Comparison of ENCODE assay signal across 8 mouse cellular contexts in genomic region chr12:3980991-3981349, GRCm38 (mm10). TPM values are rescaled to one million over a fixed set of nuclear protein-coding genes. Genes with fewer than 3 reads are reported as not detected.
DNase-seq lines count a peak whose midpoint lies in the region; ATAC-seq and TF ChIP-seq lines count a peak whose summit lies in the region.

No protein-coding gene starts in this region.

- 59% methylated on average over 1 of the region's 1 CpGs for WGBS in embryonic facial prominence, embryonic 14.5 days
- 57% methylated on average over 1 of the region's 1 CpGs for WGBS in intestine, embryonic 14.5 days
- 79% methylated on average over 1 of the region's 1 CpGs for WGBS in midbrain, postnatal 0 days

- H3K27ac ChIP-seq in layer of hippocampus, adult 2 months: peak overlapping the region; percentile 57
- H3K27ac ChIP-seq in embryonic facial prominence, embryonic 14.5 days (replicated peaks; ENCODE audit: low read depth, low read length): peak overlapping the region; percentile 73
- H3K27ac ChIP-seq in intestine, embryonic 14.5 days (ENCODE audit: low read depth): peak overlapping the region; percentile 60; the same call in 1 of the 2 replicates
- peak overlapping the region; percentile 74; the same call in 1 of the 2 replicates for H3K27ac ChIP-seq in midbrain, postnatal 0 days (ENCODE audit: low read depth, low read length)

- peak overlapping the region; percentile 56 for H3K9ac ChIP-seq in embryonic facial prominence, embryonic 14.5 days (ENCODE audit: low read depth, low read length)
- H3K9ac ChIP-seq in intestine, embryonic 14.5 days (ENCODE audit: low read length): no peak overlapping the region
- H3K9ac ChIP-seq in midbrain, postnatal 0 days (replicated peaks; ENCODE audit: low read length, poor library complexity, severe bottlenecking): no peak overlapping the region

- H3K4me2 ChIP-seq in embryonic facial prominence, embryonic 14.5 days (ENCODE audit: low read depth, low read length): peak overlapping the region; percentile 75
- H3K4me2 ChIP-seq in intestine, embryonic 14.5 days (ENCODE audit: low read length): peak overlapping the region; percentile 81
- H3K4me2 ChIP-seq in midbrain, postnatal 0 days (ENCODE audit: low read depth, low read length, poor library complexity, severe bottlenecking): peak overlapping the region; percentile 68

- DNase-seq in layer of hippocampus, adult 2 months (ENCODE audit: low spot score in 2 of 2): no peak
- DNase-seq in layer of hippocampus, postnatal 10 days (ENCODE audit: low spot score in 2 of 2): no peak
- DNase-seq in embryonic facial prominence, embryonic 14.5 days (ENCODE audit: low spot score): no peak
- DNase-seq in intestine, embryonic 14.5 days (ENCODE audit: low spot score): no peak
- peak; percentile 6 for DNase-seq in midbrain, postnatal 0 days (ENCODE audit: low spot score)
- DNase-seq in layer of hippocampus, adult 8-10 months (ENCODE audit: low spot score in 2 of 2): no peak
- DNase-seq in kidney, adult 11 months: no peak
- DNase-seq in embryo, embryonic 9.5 days (ENCODE audit: extremely low spot score): no peak

- H3K36me3 ChIP-seq in embryonic facial prominence, embryonic 14.5 days (ENCODE audit: control insufficient read depth, insufficient read depth, low read length): peaks cover 8% of the 10 kb centered on the region; the same call in 1 of the 2 replicates
- 0 out of 2 replicates have a peak, but pooled peaks cover 3% of the 10 kb centered on the region for H3K36me3 ChIP-seq in intestine, embryonic 14.5 days (ENCODE audit: control insufficient read depth, insufficient read depth, low read length)
- peaks cover 27% of the 10 kb centered on the region for H3K36me3 ChIP-seq in midbrain, postnatal 0 days (ENCODE audit: insufficient read depth, low read length)

- no peak for TF ChIP-seq CTCF in layer of hippocampus, adult 2 months (conservative IDR thresholded peaks at IDR 0.05)
- TF ChIP-seq CTCF in midbrain, postnatal 0 days (IDR thresholded peaks at IDR 0.05): no peak

- no peak; the same call in 1 of the 2 replicates for ATAC-seq in embryonic facial prominence, embryonic 14.5 days (ENCODE audit: low read depth)
- no peak for ATAC-seq in intestine, embryonic 14.5 days (replicated peaks; ENCODE audit: low FRiP score, low TSS enrichment, low read depth)
- ATAC-seq in midbrain, postnatal 0 days (ENCODE audit: low FRiP score): peak; percentile 5; the same call in 1 of the 2 replicates

- H3K4me1 ChIP-seq in embryonic facial prominence, embryonic 14.5 days (ENCODE audit: control insufficient read depth, insufficient read depth, low read length): peaks cover 4% of the 10 kb centered on the region
- H3K4me1 ChIP-seq in intestine, embryonic 14.5 days (replicated peaks; ENCODE audit: control insufficient read depth, insufficient read depth, low read length): peaks cover 13% of the 10 kb centered on the region; the same call in 1 of the 2 replicates
- peaks cover 4% of the 10 kb centered on the region; the same call in 1 of the 2 replicates for H3K4me1 ChIP-seq in midbrain, postnatal 0 days (ENCODE audit: insufficient read depth, low read length)

- H3K4me3 ChIP-seq in layer of hippocampus, adult 2 months: peak overlapping the region; percentile 64
- H3K4me3 ChIP-seq in embryonic facial prominence, embryonic 14.5 days (ENCODE audit: low read depth, low read length): peak overlapping the region; percentile 44
- peak overlapping the region; percentile 47; the same call in 1 of the 2 replicates for H3K4me3 ChIP-seq in intestine, embryonic 14.5 days (ENCODE audit: low read depth, low read length)
- peak overlapping the region; percentile 34; the same call in 1 of the 2 replicates for H3K4me3 ChIP-seq in midbrain, postnatal 0 days (ENCODE audit: low read depth, low read length)

- H3K27me3 ChIP-seq in embryonic facial prominence, embryonic 14.5 days (replicated peaks; ENCODE audit: control insufficient read depth, insufficient read depth, low read length): no peaks in the 10 kb centered on the region
- no peaks in the 10 kb centered on the region for H3K27me3 ChIP-seq in intestine, embryonic 14.5 days (replicated peaks; ENCODE audit: control insufficient read depth, insufficient read depth, low read length)
- H3K27me3 ChIP-seq in midbrain, postnatal 0 days (ENCODE audit: insufficient read depth, low read length): no peaks in the 10 kb centered on the region

- H3K9me3 ChIP-seq in embryonic facial prominence, embryonic 14.5 days (ENCODE audit: control insufficient read depth, low read length): no peaks in the 10 kb centered on the region
- H3K9me3 ChIP-seq in intestine, embryonic 14.5 days (ENCODE audit: control insufficient read depth, low read length): no peaks in the 10 kb centered on the region
- H3K9me3 ChIP-seq in midbrain, postnatal 0 days (ENCODE audit: low read length): no peaks in the 10 kb centered on the region

RNA-seq across cellular contexts. Expression of gene Pomc, which starts 26.2 kb away (rescaled TPM):
- total RNA-seq in layer of hippocampus, adult 2 months (2021): 1 to 10 TPM; 1.7 to 3.1 TPM
- total RNA-seq in layer of hippocampus, postnatal 10 days (2021): 1 to 10 TPM; 2.2 to 2.5 TPM
- polyA plus RNA-seq in embryonic facial prominence, embryonic 14.5 days (2014; fragmentation: Nextera tagmentation; extraction: Ambion mirVana): 23.1 and 26.6 TPM in 2 replicates
- 3.2 TPM in 2 replicates for polyA plus RNA-seq in intestine, embryonic 14.5 days (2014; fragmentation: Nextera tagmentation; extraction: Ambion mirVana)
- total RNA-seq in midbrain, postnatal 0 days (2014; rRNA removed): 2.2 and 2.4 TPM in 2 replicates
- polyA plus RNA-seq in midbrain, postnatal 0 days (2015; fragmentation: Nextera tagmentation; extraction: Ambion mirVana): 7.9 and 9.8 TPM in 2 replicates
- total RNA-seq in layer of hippocampus, adult 8-10 months (2022): 1 to 10 TPM; 2.0 to 3.0 (median 2.8) TPM

RNA-seq across cellular contexts. Expression of gene Efr3b, which starts 57.7 kb away (rescaled TPM):
- total RNA-seq in layer of hippocampus, adult 2 months (2021): 100 to 1,000 TPM in 1 of 2 experiments, 10 to 100 TPM in 1; 91.8 to 104 TPM
- 10 to 100 TPM; 95.3 to 97.8 TPM for total RNA-seq in layer of hippocampus, postnatal 10 days (2021)
- polyA plus RNA-seq in embryonic facial prominence, embryonic 14.5 days (2014; fragmentation: Nextera tagmentation; extraction: Ambion mirVana): 3.4 and 3.8 TPM in 2 replicates
- 3.2 and 3.7 TPM in 2 replicates for polyA plus RNA-seq in intestine, embryonic 14.5 days (2014; fragmentation: Nextera tagmentation; extraction: Ambion mirVana)
- 111 and 117 TPM in 2 replicates for total RNA-seq in midbrain, postnatal 0 days (2014; rRNA removed)
- polyA plus RNA-seq in midbrain, postnatal 0 days (2015; fragmentation: Nextera tagmentation; extraction: Ambion mirVana): 30.1 and 32.8 TPM in 2 replicates
- total RNA-seq in layer of hippocampus, adult 8-10 months (2022): 100 to 1,000 TPM; 109 to 118 (median 115) TPM
